Mouse (Mus musculus) heart, embryonic 15.5 days (tissue): ENCODE data around the gene Hus1. TPM values are rescaled to one million over a fixed set of nuclear protein-coding genes. Genes with fewer than 3 reads are reported as not detected.
A peak's percentile ranks its signal among the peaks of the same experiment; 100 is the strongest.

Source experiments
- ATAC-seq: fragments of 200-750 bp; cut with Nextera tagmentation; replicated peaks from 2 replicates; pipeline ENCODE4 v1.8.0; 2017; ENCODE audit warnings: low read depth, moderate TSS enrichment; ENCODE audit not compliant: insufficient number of reproducible peaks, insufficient read depth, low FRiP score
- H3K27ac ChIP-seq: fragments of 300-500 bp; sonication (generic); 2 replicates; pipeline ENCODE4 v1.5.1; 2015; ENCODE audit warnings: mild to moderate bottlenecking, inconsistent platforms
- H3K27me3 ChIP-seq: fragments of 300-500 bp; sonication (generic); 2 replicates; pipeline ENCODE4 v1.6.1; 2015; ENCODE audit warnings: inconsistent platforms
- H3K36me3 ChIP-seq: fragments of 300-500 bp; sonication (generic); 2 replicates; pipeline ENCODE4 v1.6.1; 2015; ENCODE audit warnings: mild to moderate bottlenecking, inconsistent platforms
- H3K4me1 ChIP-seq: fragments of 300-500 bp; sonication (generic); replicated peaks from 2 replicates; pipeline ENCODE4 v1.6.1; 2015; ENCODE audit warnings: inconsistent platforms
- H3K4me2 ChIP-seq: fragments of 300-500 bp; sonication (generic); 2 replicates; pipeline ENCODE4 v1.6.1; 2015; ENCODE audit warnings: inconsistent platforms, mild to moderate bottlenecking, moderate library complexity
- H3K4me3 ChIP-seq: fragments of 300-500 bp; sonication (generic); 2 replicates; pipeline ENCODE4 v1.5.1; 2015; ENCODE audit warnings: mild to moderate bottlenecking, inconsistent platforms
- H3K9ac ChIP-seq: fragments of 300-500 bp; sonication (generic); 2 replicates; pipeline ENCODE4 v1.6.1; 2015; ENCODE audit warnings: mild to moderate bottlenecking, inconsistent platforms
- H3K9me3 ChIP-seq: fragments of 300-500 bp; sonication (generic); replicated peaks from 2 replicates; pipeline ENCODE4 v1.6.1; 2016; ENCODE audit warnings: inconsistent platforms
- WGBS: fragments of 180-500 bp; shearing (Covaris S2); methylation state at CpG from one replicate; pipeline ENCODE4 v1.1.7; 2015; ENCODE audit warnings: mixed read lengths; 5-methylcytosine and 5-hydroxymethylcytosine counted together
- polyA plus RNA-seq: library from polyadenylated mRNA; unstranded; fragments of >200 nt; fragmentation: Nextera tagmentation; extraction: Ambion mirVana; gene quantifications from 2 replicates; pipeline ENCODE4 v1.2.1, GENCODE M21; 2015

Gene Hus1
- polyA plus RNA-seq, 1 experiment from 2014 or later: 12.6 TPM

DNA sequence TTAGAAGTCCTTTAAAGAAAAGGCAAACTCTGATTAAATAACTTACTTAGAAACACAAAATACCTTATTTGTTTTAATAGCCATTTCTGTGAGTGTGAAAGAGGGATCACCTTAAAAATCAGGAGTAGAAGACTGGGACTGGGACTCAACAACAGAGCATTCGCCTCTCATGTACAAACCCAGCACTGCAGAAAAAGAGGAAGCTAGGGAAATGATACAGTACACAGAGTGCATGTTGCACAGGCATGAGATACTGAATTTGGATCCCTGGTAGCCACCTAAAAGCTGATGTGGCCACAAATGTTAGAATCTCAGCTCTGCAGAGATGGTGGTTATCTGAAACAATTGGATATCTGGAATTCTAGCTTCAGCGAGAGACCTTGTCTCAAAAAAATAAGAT, 20.5 kb upstream of the Hus1 start:
- no peaks in the 10 kb centered on the region for H3K27me3 ChIP-seq
- no peak overlapping the region for H3K9ac ChIP-seq

DNA sequence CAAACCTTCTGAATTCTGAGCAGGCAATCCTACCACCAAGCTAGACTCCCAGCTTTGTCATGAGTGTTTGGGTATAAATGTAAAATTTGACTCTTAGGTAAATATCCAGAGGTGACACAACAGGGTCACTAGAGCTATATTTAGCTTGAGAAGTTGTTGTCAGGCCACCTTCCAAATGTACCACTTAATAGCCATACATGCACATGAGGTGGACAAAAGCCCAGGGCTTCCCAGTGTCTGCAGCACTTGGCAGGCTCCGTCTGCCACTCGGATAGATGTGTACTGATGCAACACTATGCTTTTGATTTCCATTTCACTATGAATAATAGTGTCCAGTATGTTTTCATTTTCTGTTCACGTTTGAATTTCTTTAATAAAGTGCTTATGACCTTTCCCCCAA, 14.2 kb upstream of the Hus1 start:
- Histone ChIP-seq H3K4me3 (no peak overlapping the region), H3K9ac (no peak overlapping the region), H3K36me3 (no peaks in the 10 kb centered on the region), H3K4me1 (0 out of 2 replicates have a peak, but pooled peaks cover 5% of the 10 kb centered on the region), H3K9me3 (no peaks in the 10 kb centered on the region), H3K27me3 (no peaks in the 10 kb centered on the region), H3K27ac (0 out of 2 replicates have a peak overlapping the region, but pooled peaks have one; percentile 16), H3K4me2 (no peak overlapping the region)
- no peak; the same call in 1 of the 2 replicates for ATAC-seq
- WGBS: 48% methylated on average over 3 of the region's 3 CpGs

More for the DNA sequence above, 20.5 kb upstream of the Hus1 start:
- Histone ChIP-seq H3K27ac (no peak overlapping the region), H3K4me3 (no peak overlapping the region), H3K4me2 (no peak overlapping the region), H3K4me1 (no peaks in the 10 kb centered on the region), H3K36me3 (no peaks in the 10 kb centered on the region), H3K9me3 (no peaks in the 10 kb centered on the region)
- no peak for ATAC-seq
- WGBS: 75% methylated on average over 2 of the region's 2 CpGs

DNA sequence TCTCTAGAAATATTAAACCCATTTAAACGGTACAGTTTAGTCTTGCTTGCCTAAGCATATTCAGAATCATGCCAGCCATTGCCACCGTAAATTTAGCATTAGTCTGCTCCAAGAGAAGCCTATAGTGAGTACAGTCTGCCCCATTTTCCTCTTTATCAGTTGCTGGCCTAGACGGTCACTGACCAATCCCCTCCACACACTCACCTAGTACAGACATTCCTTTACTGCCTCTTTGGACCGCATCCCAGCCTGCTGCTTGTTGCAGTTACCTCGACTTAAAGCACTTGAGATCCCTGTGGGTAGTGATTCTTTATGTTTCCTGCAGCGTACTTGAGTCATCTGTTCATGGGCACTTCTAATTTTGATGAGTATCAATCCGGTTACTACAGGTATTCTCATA, 13.8 kb upstream of the Hus1 start:
- H3K4me3 ChIP-seq: no peak overlapping the region
- H3K36me3 ChIP-seq: no peaks in the 10 kb centered on the region
- H3K27me3 ChIP-seq: no peaks in the 10 kb centered on the region
- 50% methylated on average over 7 of the region's 7 CpGs for WGBS
- no peak overlapping the region for H3K4me2 ChIP-seq
- H3K9ac ChIP-seq: no peak overlapping the region
- H3K4me1 ChIP-seq: 0 out of 2 replicates have a peak, but pooled peaks cover 5% of the 10 kb centered on the region
- H3K27ac ChIP-seq: 0 out of 2 replicates have a peak overlapping the region, but pooled peaks have one; percentile 16
- no peak for ATAC-seq
- H3K9me3 ChIP-seq: no peaks in the 10 kb centered on the region

GRCm38 (mm10) chr11:9020207-9020606, 9.2 kb upstream of the Hus1 start:
- Histone ChIP-seq H3K27ac (no peak overlapping the region), H3K9ac (no peak overlapping the region), H3K36me3 (no peaks in the 10 kb centered on the region), H3K4me3 (no peak overlapping the region), H3K27me3 (no peaks in the 10 kb centered on the region), H3K4me1 (0 out of 2 replicates have a peak, but pooled peaks cover 5% of the 10 kb centered on the region), H3K4me2 (no peak overlapping the region), H3K9me3 (no peaks in the 10 kb centered on the region)
- no peak for ATAC-seq
- 85% methylated on average over 5 of the region's 5 CpGs for WGBS

DNA sequence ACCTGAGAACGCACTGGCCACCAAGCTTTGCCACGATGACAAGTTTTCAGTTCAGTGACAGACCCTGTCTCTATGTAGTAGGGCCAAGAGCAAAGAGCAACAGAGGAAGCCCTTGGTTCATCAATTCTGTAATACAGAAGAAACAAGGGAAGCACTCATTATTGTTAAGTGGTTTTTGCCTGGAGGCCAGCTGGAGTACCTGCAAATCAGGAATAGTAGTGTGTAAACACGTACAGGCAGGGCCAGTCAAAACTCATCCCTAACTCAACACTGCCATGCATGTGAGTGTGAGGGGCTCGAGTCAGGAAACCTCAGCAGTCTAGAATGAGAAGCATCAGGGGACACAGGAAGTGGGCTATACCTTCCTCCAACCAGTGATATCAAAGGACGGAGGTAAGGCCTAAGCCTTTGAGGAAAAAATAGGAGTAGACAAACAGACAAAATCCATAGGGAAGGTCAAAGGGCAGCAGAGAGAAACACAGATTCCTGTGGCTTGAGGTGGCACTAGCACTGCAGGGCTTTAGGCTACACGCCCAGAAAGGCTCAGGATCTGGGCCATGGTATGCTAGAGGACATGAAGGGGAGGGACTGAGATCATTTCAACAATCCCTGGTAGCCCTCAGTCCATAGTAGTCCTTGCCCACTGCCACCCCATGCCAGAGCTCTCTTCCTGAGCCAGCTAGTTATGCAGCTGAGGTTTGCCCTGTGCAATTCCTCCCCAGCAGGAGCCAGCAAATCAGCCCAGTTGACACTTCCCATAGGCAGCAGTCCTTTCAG, 7.7 kb upstream of the Hus1 start:
- no peaks in the 10 kb centered on the region for H3K9me3 ChIP-seq
- no peaks in the 10 kb centered on the region for H3K4me1 ChIP-seq
- H3K36me3 ChIP-seq: no peaks in the 10 kb centered on the region
- ATAC-seq: no peak
- H3K4me3 ChIP-seq: no peak overlapping the region
- H3K27ac ChIP-seq: no peak overlapping the region
- no peaks in the 10 kb centered on the region for H3K27me3 ChIP-seq
- no peak overlapping the region for H3K4me2 ChIP-seq
- no peak overlapping the region for H3K9ac ChIP-seq
- WGBS: 70% methylated on average over 6 of the region's 6 CpGs

DNA sequence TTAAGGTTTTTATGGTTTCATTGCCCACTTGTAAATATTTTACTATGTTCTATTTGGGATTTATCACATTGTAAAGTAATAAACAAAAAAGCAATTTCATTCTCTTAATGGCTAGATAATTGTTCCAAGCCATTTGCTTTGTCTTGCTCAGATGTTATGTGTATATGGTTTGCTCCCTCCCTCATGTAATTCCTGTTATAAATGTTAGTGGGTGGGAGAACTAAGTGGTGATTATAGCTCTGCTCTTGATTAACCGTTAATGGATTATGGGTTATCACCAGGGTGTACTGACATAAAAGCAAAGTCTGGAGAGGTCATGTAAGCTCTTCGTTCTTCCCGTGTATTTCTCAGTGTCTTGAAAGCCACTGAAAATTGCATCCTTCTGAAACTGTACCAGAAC, 3.7 kb upstream of the Hus1 start:
- Histone ChIP-seq H3K4me3 (no peak overlapping the region), H3K36me3 (no peaks in the 10 kb centered on the region), H3K9me3 (no peaks in the 10 kb centered on the region), H3K4me1 (peaks cover 6% of the 10 kb centered on the region), H3K27me3 (no peaks in the 10 kb centered on the region), H3K27ac (no peak overlapping the region), H3K4me2 (no peak overlapping the region), H3K9ac (no peak overlapping the region)
- WGBS: 78% methylated on average over 3 of the region's 3 CpGs
- no peak for ATAC-seq

DNA sequence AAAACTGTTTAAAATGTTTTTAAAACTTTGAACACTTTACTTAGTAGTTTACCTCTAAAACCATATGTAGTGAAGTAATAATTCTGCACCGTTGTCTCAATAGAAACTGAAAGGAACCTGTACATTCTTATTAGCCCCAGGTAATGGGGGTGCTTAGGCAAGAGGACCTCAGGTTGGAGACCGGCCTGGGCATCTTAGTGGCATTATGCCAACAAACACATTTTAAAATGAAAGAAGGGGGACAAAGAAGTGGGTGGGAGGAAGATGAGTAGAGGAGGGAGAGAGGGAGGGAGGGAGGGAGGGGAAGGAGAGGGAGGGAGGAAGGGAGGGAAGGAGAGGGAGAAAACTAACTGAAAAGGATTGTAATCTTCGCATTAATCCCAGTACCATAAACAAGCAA, 357 bp upstream of the Hus1 start:
- peak overlapping the region; percentile 96 for H3K27ac ChIP-seq
- peak; percentile 10; the same call in 1 of the 2 replicates for ATAC-seq

DNA sequence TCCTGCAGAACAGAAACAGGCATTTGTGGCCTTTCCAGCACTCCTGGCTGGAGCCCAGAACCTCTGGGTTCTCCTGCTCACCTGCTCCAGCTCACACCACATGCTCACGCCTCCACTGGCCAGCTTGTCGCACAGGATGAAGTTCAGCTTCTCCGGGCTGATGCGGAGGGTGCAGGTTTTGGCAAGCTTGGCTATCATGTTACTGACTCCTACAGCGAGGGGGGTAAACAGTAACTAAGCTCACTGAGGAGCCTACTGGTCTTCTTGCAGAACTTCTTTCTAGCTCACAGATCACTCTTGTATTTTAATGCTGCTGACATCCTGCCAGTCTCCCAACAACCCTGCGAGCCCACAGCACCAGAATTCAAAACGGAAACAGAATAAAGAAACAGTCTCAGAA, 575 bp downstream of the Hus1 start:
- 0% methylated on average over 7 of the region's 7 CpGs for WGBS
- Histone ChIP-seq H3K36me3 (peaks cover 22% of the 10 kb centered on the region), H3K4me2 (peak overlapping the region; percentile 90), H3K9me3 (no peaks in the 10 kb centered on the region), H3K4me3 (peak overlapping the region; percentile 94), H3K9ac (peak overlapping the region; percentile 95), H3K4me1 (peaks cover 9% of the 10 kb centered on the region), H3K27ac (peak overlapping the region; percentile 96), H3K27me3 (no peaks in the 10 kb centered on the region)
- peak; percentile 29 for ATAC-seq

More for the DNA sequence above, 357 bp upstream of the Hus1 start:
- H3K9ac ChIP-seq: peak overlapping the region; percentile 95
- peaks cover 9% of the 10 kb centered on the region for H3K4me1 ChIP-seq
- H3K9me3 ChIP-seq: no peaks in the 10 kb centered on the region
- peaks cover 13% of the 10 kb centered on the region for H3K36me3 ChIP-seq
- H3K4me3 ChIP-seq: peak overlapping the region; percentile 94
- 4% methylated on average over 3 of the region's 3 CpGs for WGBS
- H3K27me3 ChIP-seq: no peaks in the 10 kb centered on the region
- peak overlapping the region; percentile 90 for H3K4me2 ChIP-seq

- ATAC-seq: no peak
- H3K27ac ChIP-seq: no peak overlapping the region
- no peaks in the 10 kb centered on the region for H3K27me3 ChIP-seq
- peaks cover 9% of the 10 kb centered on the region for H3K4me1 ChIP-seq
- no peaks in the 10 kb centered on the region for H3K9me3 ChIP-seq
- H3K9ac ChIP-seq: no peak overlapping the region
- peaks cover 38% of the 10 kb centered on the region for H3K36me3 ChIP-seq
- H3K4me3 ChIP-seq: no peak overlapping the region
- 94% methylated on average over 5 of the region's 5 CpGs for WGBS
- H3K4me2 ChIP-seq: no peak overlapping the region
Measured at GRCm38 (mm10) chr11:9008761-9009160, 2.2 kb downstream of the Hus1 start.

DNA sequence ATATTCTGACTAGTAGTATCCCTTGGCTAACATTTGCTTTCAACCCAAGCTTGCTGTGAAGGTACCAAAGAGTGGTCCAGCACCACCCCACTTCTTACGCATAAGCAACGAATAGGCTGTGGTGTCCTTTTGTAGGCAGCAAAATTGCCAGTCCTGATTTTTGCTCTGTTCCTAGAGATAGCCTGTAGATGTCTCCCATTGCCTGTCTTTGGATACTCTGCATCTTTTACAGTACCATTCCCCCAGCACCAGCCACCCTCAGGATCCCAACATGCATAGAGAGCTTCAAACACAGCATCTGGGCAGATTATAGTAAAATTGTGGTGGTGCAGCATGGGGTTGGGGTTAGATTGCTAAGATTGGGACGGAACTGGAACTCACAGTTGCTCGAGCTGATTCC, 22.9 kb downstream of the Hus1 start:
- 74% methylated on average over 4 of the region's 4 CpGs for WGBS

DNA sequence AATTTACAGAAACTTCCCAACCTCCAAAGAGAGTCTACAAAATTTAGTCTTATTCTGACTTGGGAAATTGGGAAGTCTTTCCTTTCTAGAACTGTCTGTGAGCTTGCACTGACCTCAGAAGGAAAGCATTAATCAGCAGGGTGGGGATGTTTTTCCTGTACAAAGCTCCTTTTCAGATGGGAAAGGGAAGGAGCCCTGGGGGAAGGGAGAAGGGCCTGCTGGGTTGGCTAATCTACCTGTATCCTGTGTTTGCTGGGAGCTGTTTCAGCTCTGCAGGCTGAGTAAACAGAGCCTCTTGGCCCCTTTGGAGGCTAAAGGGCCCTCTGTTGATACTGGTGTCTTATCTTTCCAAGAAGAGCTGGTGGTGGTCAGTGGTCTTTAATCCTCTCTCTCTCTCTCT, 24.9 kb downstream of the Hus1 start:
- H3K36me3 ChIP-seq: peaks cover 5% of the 10 kb centered on the region; the same call in 1 of the 2 replicates
- no peak overlapping the region for H3K4me3 ChIP-seq
- H3K9ac ChIP-seq: no peak overlapping the region
- 0 out of 2 replicates have a peak, but pooled peaks cover 3% of the 10 kb centered on the region for H3K4me1 ChIP-seq
- H3K4me2 ChIP-seq: no peak overlapping the region
- ATAC-seq: 0 out of 2 replicates have a peak, but pooled peaks have one; percentile 27
- H3K27me3 ChIP-seq: no peaks in the 10 kb centered on the region
- H3K9me3 ChIP-seq: no peaks in the 10 kb centered on the region
- no peak overlapping the region for H3K27ac ChIP-seq

More for the DNA sequence above, 22.9 kb downstream of the Hus1 start:
- no peak overlapping the region for H3K9ac ChIP-seq
- H3K27me3 ChIP-seq: no peaks in the 10 kb centered on the region
- H3K4me2 ChIP-seq: no peak overlapping the region
- no peak overlapping the region for H3K27ac ChIP-seq
- H3K36me3 ChIP-seq: peaks cover 23% of the 10 kb centered on the region
- H3K9me3 ChIP-seq: no peaks in the 10 kb centered on the region
- H3K4me1 ChIP-seq: 0 out of 2 replicates have a peak, but pooled peaks cover 3% of the 10 kb centered on the region
- no peak for ATAC-seq
- no peak overlapping the region for H3K4me3 ChIP-seq
